In the genomic region with DNA sequence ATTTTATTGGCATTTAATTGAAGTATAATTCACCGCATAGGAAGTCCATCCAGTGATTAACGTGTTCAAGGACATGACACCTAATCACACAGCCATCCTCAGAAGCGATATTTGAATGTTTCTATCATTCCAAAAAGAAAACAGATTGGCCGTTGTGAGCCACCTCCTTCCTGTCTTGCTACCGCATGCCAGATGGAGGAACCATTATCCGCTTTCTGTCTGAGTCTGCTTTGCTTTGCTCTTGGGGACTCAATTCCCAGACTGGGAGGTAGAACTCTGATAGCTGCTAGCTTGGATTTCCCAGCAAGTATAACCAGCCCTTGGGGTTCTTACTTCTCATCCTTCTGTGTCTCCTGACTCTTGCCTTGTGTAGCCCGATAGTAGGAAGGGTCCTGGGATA, we compare ENCODE assay signal across 10 mouse cellular contexts.
"Had no signal": no experiment of that assay in that cellular context is flagged by ENCODE, and none has a peak within 500 bp of the region (broad histone marks: within the 10 kb centered on the region; RNA-seq: fewer than 3 reads in every experiment).

No protein-coding gene starts in this region.

- H3K4me3 ChIP-seq: kidney, embryonic 15.5 days; limb, embryonic 13.5 days; liver, embryonic 13.5 days; myocyte had no signal

- H3K4me2 ChIP-seq: kidney, embryonic 15.5 days; limb, embryonic 13.5 days; liver, embryonic 13.5 days had no signal

- H3K27me3 ChIP-seq: kidney, embryonic 15.5 days; limb, embryonic 13.5 days had no signal

- H3K9me3 ChIP-seq: kidney, embryonic 15.5 days; limb, embryonic 13.5 days; liver, embryonic 13.5 days had no signal

- H3K9ac ChIP-seq: kidney, embryonic 15.5 days; limb, embryonic 13.5 days; liver, embryonic 13.5 days had no signal

- H3K36me3 ChIP-seq: kidney, embryonic 15.5 days; limb, embryonic 13.5 days; liver, embryonic 13.5 days had no signal

- H3K27ac ChIP-seq: kidney, embryonic 15.5 days; limb, embryonic 13.5 days; liver, embryonic 13.5 days; stomach, postnatal 0 days had no signal

- DNase-seq: kidney, postnatal 14 days; left cerebral cortex, postnatal 4 days; liver, embryonic 13.5 days; lung, adult 18-20 months; midbrain, embryonic 14.5 days; thymus, postnatal 4 days had no signal
